ENCODE assay signal across 16 mouse cellular contexts in the genomic region with DNA sequence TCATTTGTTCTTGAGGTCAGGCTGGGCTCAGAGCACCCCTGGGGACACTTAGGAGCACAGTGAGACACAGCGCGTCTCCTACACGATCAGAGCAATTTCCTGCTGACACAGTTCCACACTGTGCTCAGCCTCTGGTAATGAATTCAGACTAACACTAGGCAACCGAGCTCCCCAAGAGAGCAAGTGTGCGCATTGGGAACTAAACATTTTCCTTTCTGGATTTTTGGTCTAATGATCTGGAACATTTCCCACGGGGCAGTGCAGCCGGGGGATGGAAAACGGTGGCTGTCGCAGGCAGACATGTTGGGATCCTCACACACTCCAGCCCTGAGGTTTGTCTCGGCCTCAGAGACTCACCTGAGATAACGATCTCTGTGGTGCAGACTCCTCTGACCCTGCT. TPM values are rescaled to one million over a fixed set of nuclear protein-coding genes. Genes with fewer than 3 reads are reported as not detected.
A peak's percentile ranks its signal among the peaks of the same experiment; 100 is the strongest.
DNase-seq lines count a peak whose midpoint lies in the region; ATAC-seq lines count a peak whose summit lies in the region.
"Had no signal": no experiment of that assay in that cellular context is flagged by ENCODE, and none has a peak within 500 bp of the region (broad histone marks: within the 10 kb centered on the region; RNA-seq: fewer than 3 reads in every experiment).

No protein-coding gene starts in this region.

- H3K27me3 ChIP-seq in kidney, embryonic 16.5 days (ENCODE audit: insufficient read depth, low read length), result no peaks in the 10 kb centered on the region
- H3K27me3 ChIP-seq in hindbrain, embryonic 12.5 days, result peaks cover 6% of the 10 kb centered on the region; the same call in 1 of the 2 replicates
- no peaks in the 10 kb centered on the region for H3K27me3 ChIP-seq in neural tube, embryonic 13.5 days

- H3K27ac ChIP-seq in kidney, embryonic 16.5 days (ENCODE audit: low read length), result peak overlapping the region; percentile 61
- 0 out of 2 replicates have a peak overlapping the region, but pooled peaks have one; percentile 41 for H3K27ac ChIP-seq in hindbrain, embryonic 12.5 days
- peak overlapping the region; percentile 69 for H3K27ac ChIP-seq in neural tube, embryonic 13.5 days (replicated peaks)
- H3K27ac ChIP-seq: macrophage had no signal

- H3K9me3 ChIP-seq in kidney, embryonic 16.5 days (ENCODE audit: low read length), result peaks cover 4% of the 10 kb centered on the region
- 0 out of 2 replicates have a peak, but pooled peaks cover 4% of the 10 kb centered on the region for H3K9me3 ChIP-seq in hindbrain, embryonic 12.5 days (replicated peaks)
- 0 out of 2 replicates have a peak, but pooled peaks cover 5% of the 10 kb centered on the region for H3K9me3 ChIP-seq in neural tube, embryonic 13.5 days

- peaks cover 9% of the 10 kb centered on the region; the same call in 1 of the 2 replicates for H3K4me1 ChIP-seq in kidney, embryonic 16.5 days (ENCODE audit: insufficient read depth, low read length)
- peaks cover 11% of the 10 kb centered on the region for H3K4me1 ChIP-seq in hindbrain, embryonic 12.5 days
- peaks cover 11% of the 10 kb centered on the region for H3K4me1 ChIP-seq in neural tube, embryonic 13.5 days (replicated peaks)

- H3K36me3 ChIP-seq in kidney, embryonic 16.5 days (ENCODE audit: insufficient read depth, low read length), result no peaks in the 10 kb centered on the region
- H3K36me3 ChIP-seq in hindbrain, embryonic 12.5 days, result no peaks in the 10 kb centered on the region
- no peaks in the 10 kb centered on the region for H3K36me3 ChIP-seq in neural tube, embryonic 13.5 days
- H3K36me3 ChIP-seq: heart, embryonic 12.5 days had no signal

- H3K9ac ChIP-seq in kidney, embryonic 16.5 days (replicated peaks; ENCODE audit: low read length), result no peak overlapping the region
- H3K9ac ChIP-seq in hindbrain, embryonic 12.5 days, result no peak overlapping the region
- no peak overlapping the region for H3K9ac ChIP-seq in neural tube, embryonic 13.5 days
- H3K9ac ChIP-seq: heart, embryonic 12.5 days had no signal

- ATAC-seq in kidney, embryonic 16.5 days (ENCODE audit: low FRiP score, low TSS enrichment), result peak; percentile 70
- peak; percentile 78 for ATAC-seq in hindbrain, embryonic 12.5 days (ENCODE audit: low FRiP score)
- peak; percentile 82 for ATAC-seq in neural tube, embryonic 13.5 days (ENCODE audit: low read depth)
- ATAC-seq: CD4-positive, CD25-positive, alpha-beta regulatory T cell, adult 4 months had no signal

- 42% methylated on average over 11 of the region's 11 CpGs for WGBS in kidney, embryonic 16.5 days
- WGBS in hindbrain, embryonic 12.5 days, result 57% methylated on average over 11 of the region's 11 CpGs
- 38% methylated on average over 11 of the region's 11 CpGs for WGBS in neural tube, embryonic 13.5 days

- 0 out of 2 replicates have a peak overlapping the region, but pooled peaks have one; percentile 10 for H3K4me2 ChIP-seq in kidney, embryonic 16.5 days (replicated peaks; ENCODE audit: low read depth, low read length)
- no peak overlapping the region for H3K4me2 ChIP-seq in hindbrain, embryonic 12.5 days (replicated peaks)
- H3K4me2 ChIP-seq in neural tube, embryonic 13.5 days, result no peak overlapping the region
- H3K4me2 ChIP-seq: heart, embryonic 12.5 days had no signal

- H3K4me3 ChIP-seq in kidney, embryonic 16.5 days (ENCODE audit: low read length), result no peak overlapping the region
- H3K4me3 ChIP-seq in hindbrain, embryonic 12.5 days, result no peak overlapping the region
- no peak overlapping the region for H3K4me3 ChIP-seq in neural tube, embryonic 13.5 days
- H3K4me3 ChIP-seq: heart, embryonic 12.5 days had no signal

- DNase-seq in kidney, adult 8-10 months, result no peak
- DNase-seq in brain, adult 2 months (ENCODE audit: low read depth, low spot score), result peak; percentile 54
- no peak for DNase-seq in ovary, adult 18-20 months (ENCODE audit: low spot score)
- no peak for DNase-seq in left cerebral cortex, adult 11 months (ENCODE audit: low spot score)
- DNase-seq: adrenal gland, postnatal 14 days; cerebellum, adult 9-11 months; heart, postnatal 36 days; kidney, adult 18-20 months; lung, adult 2 months; thymus, adult 2 months had no signal

RNA-seq across cellular contexts. Expression of gene Echdc3, which starts 25.4 kb away (rescaled TPM):
- 9.9 and 10.6 TPM in 2 replicates for polyA plus RNA-seq in kidney, embryonic 16.5 days (2015; fragmentation: Nextera tagmentation; extraction: Ambion mirVana)
- polyA plus RNA-seq in hindbrain, embryonic 12.5 days (2016; fragmentation: Nextera tagmentation; extraction: Ambion mirVana), result 2.8 and 3.0 TPM in 2 replicates
- polyA plus RNA-seq in neural tube, embryonic 13.5 days (2015; fragmentation: Nextera tagmentation; extraction: Ambion mirVana), result 1.3 and 1.9 TPM in 2 replicates
- polyA plus RNA-seq: CD4-positive, CD25-positive, alpha-beta regulatory T cell, adult 4 months had no signal

RNA-seq across cellular contexts. Expression of gene Proser2, which starts 57.4 kb away (rescaled TPM):
- 14.1 TPM in 2 replicates for polyA plus RNA-seq in kidney, embryonic 16.5 days (2015; fragmentation: Nextera tagmentation; extraction: Ambion mirVana)
- 6.4 and 6.6 TPM in 2 replicates for polyA plus RNA-seq in hindbrain, embryonic 12.5 days (2016; fragmentation: Nextera tagmentation; extraction: Ambion mirVana)
- polyA plus RNA-seq in neural tube, embryonic 13.5 days (2015; fragmentation: Nextera tagmentation; extraction: Ambion mirVana), result 4.7 and 5.6 TPM in 2 replicates
- polyA plus RNA-seq: macrophage had no signal
